ENCODE assay signal across 8 mouse cellular contexts in the genomic region with DNA sequence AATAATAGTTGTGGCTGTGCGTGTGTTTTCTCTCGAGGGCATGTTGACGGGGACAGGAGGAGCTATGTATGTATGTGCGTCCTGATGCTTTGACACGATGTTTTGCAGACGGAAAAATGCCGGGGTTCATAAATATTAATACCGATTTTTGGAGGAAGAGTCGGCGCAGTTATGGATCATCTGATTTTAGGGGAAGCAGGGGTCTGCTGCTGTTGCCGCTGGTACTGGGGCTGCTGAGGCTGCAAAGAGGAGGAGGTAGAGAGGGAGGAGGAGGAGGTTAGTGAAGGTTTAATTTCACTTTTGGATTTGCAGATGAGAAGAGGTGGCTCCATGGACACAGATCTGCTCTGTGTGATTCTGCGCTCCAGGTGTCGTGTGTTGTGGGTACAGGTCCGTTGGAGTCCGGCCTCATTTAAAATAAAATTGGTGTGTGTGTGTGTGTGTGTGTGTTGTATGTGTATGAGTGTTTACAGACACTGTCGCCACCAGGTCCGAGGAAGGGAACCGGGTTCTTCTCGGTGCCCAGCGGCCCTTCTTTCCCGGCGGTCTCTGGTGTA. TPM values are rescaled to one million over a fixed set of nuclear protein-coding genes. Genes with fewer than 3 reads are reported as not detected.
DNase-seq lines count a peak whose midpoint lies in the region; ATAC-seq and TF ChIP-seq lines count a peak whose summit lies in the region.

No protein-coding gene starts in this region.

- H3K4me2 ChIP-seq in forebrain, postnatal 0 days (ENCODE audit: low read depth): peak overlapping the region; percentile 79
- peak overlapping the region; percentile 78 for H3K4me2 ChIP-seq in kidney, postnatal 0 days (ENCODE audit: low read length)
- H3K4me2 ChIP-seq in liver, postnatal 0 days (ENCODE audit: low read depth, low read length): peak overlapping the region; percentile 87

- peak overlapping the region; percentile 93 for H3K9ac ChIP-seq in forebrain, postnatal 0 days
- H3K9ac ChIP-seq in kidney, postnatal 0 days (ENCODE audit: low read depth, low read length): peak overlapping the region; percentile 99
- H3K9ac ChIP-seq in liver, postnatal 0 days (replicated peaks): peak overlapping the region; percentile 99

- H3K27me3 ChIP-seq in forebrain, postnatal 0 days (ENCODE audit: insufficient read depth, low read length): no peaks in the 10 kb centered on the region
- no peaks in the 10 kb centered on the region for H3K27me3 ChIP-seq in kidney, postnatal 0 days (ENCODE audit: insufficient read depth, low read length)
- H3K27me3 ChIP-seq in liver, postnatal 0 days (ENCODE audit: insufficient read depth, low read length): no peaks in the 10 kb centered on the region

- TF ChIP-seq EP300 in liver, postnatal 0 days (IDR thresholded peaks at IDR 0.05; ENCODE audit: low read depth): no peak

- peak; percentile 11 for ATAC-seq in forebrain, postnatal 0 days
- 0 out of 2 replicates have a peak, but pooled peaks have one; percentile 0 for ATAC-seq in kidney, postnatal 0 days (replicated peaks; ENCODE audit: low FRiP score, low read depth)
- peak; percentile 3; the same call in 1 of the 2 replicates for ATAC-seq in liver, postnatal 0 days

- no peaks in the 10 kb centered on the region for H3K9me3 ChIP-seq in forebrain, postnatal 0 days (ENCODE audit: low read length)
- no peaks in the 10 kb centered on the region for H3K9me3 ChIP-seq in kidney, postnatal 0 days (replicated peaks; ENCODE audit: low read length)
- H3K9me3 ChIP-seq in liver, postnatal 0 days (ENCODE audit: low read length): 0 out of 2 replicates have a peak, but pooled peaks cover 4% of the 10 kb centered on the region

- no peak; the same call in 1 of the 2 replicates for TF ChIP-seq POLR2A in lung, adult 2 months (IDR thresholded peaks at IDR 0.05; ENCODE audit: borderline replicate concordance, extremely low read depth, low read depth, low read length)

- peaks cover 15% of the 10 kb centered on the region for H3K4me1 ChIP-seq in lung, adult 2 months (ENCODE audit: control insufficient read depth, insufficient read depth, low read length)
- H3K4me1 ChIP-seq in forebrain, postnatal 0 days (ENCODE audit: insufficient read depth): no peaks in the 10 kb centered on the region; the same call in 1 of the 2 replicates
- peaks cover 18% of the 10 kb centered on the region; the same call in 1 of the 2 replicates for H3K4me1 ChIP-seq in kidney, postnatal 0 days (replicated peaks; ENCODE audit: insufficient read depth, low read length)
- peaks cover 40% of the 10 kb centered on the region for H3K4me1 ChIP-seq in liver, postnatal 0 days (ENCODE audit: insufficient read depth)

- peak overlapping the region; percentile 87 for H3K27ac ChIP-seq in forebrain, postnatal 0 days (ENCODE audit: low read depth, low read length)
- H3K27ac ChIP-seq in kidney, postnatal 0 days: peak overlapping the region; percentile 98
- peak overlapping the region; percentile 99 for H3K27ac ChIP-seq in liver, postnatal 0 days (ENCODE audit: low read depth)

- no peak for TF ChIP-seq CTCF in lung, adult 2 months (IDR thresholded peaks at IDR 0.05; ENCODE audit: insufficient read depth, low read length)
- no peak for TF ChIP-seq CTCF in forebrain, postnatal 0 days (IDR thresholded peaks at IDR 0.05; ENCODE audit: low read depth)
- no peak for TF ChIP-seq CTCF in kidney, postnatal 0 days (IDR thresholded peaks at IDR 0.05; ENCODE audit: low read depth)
- TF ChIP-seq CTCF in liver, postnatal 0 days (IDR thresholded peaks at IDR 0.05; ENCODE audit: low read depth): no peak

- peak overlapping the region; percentile 80 for H3K4me3 ChIP-seq in lung, adult 2 months (replicated peaks; ENCODE audit: extremely low read depth, low read depth, low read length)
- peak overlapping the region; percentile 87 for H3K4me3 ChIP-seq in forebrain, postnatal 0 days (ENCODE audit: low read depth, low read length)
- H3K4me3 ChIP-seq in kidney, postnatal 0 days (replicated peaks; ENCODE audit: low read depth, low read length): peak overlapping the region; percentile 96
- H3K4me3 ChIP-seq in liver, postnatal 0 days (ENCODE audit: low read depth, low read length): peak overlapping the region; percentile 93

- no peaks in the 10 kb centered on the region for H3K36me3 ChIP-seq in forebrain, postnatal 0 days (ENCODE audit: insufficient read depth)
- H3K36me3 ChIP-seq in kidney, postnatal 0 days (ENCODE audit: insufficient read depth, low read length): no peaks in the 10 kb centered on the region
- peaks cover 5% of the 10 kb centered on the region; the same call in 1 of the 2 replicates for H3K36me3 ChIP-seq in liver, postnatal 0 days (replicated peaks; ENCODE audit: insufficient read depth, low read length)

- peak; percentile 72 for DNase-seq in lung, adult 2 months
- no peak for DNase-seq in lung, postnatal 25 days (ENCODE audit: low spot score)
- DNase-seq in adrenal gland, postnatal 14 days: peak; percentile 28
- peak; percentile 50 for DNase-seq in forebrain, postnatal 0 days
- peak; percentile 67 for DNase-seq in kidney, postnatal 0 days (ENCODE audit: low spot score)
- peak; percentile 46 for DNase-seq in liver, postnatal 0 days
- DNase-seq in spleen, adult 18-20 months: peak; percentile 32 to 40
- DNase-seq in adipocyte (ENCODE audit: low spot score): no peak

- WGBS in lung, adult 2 months: under 1% methylated on average over 22 of the region's 22 CpGs
- under 1% methylated on average over 22 of the region's 22 CpGs for WGBS in forebrain, postnatal 0 days
- WGBS in kidney, postnatal 0 days: under 1% methylated on average over 22 of the region's 22 CpGs
- 0% methylated on average over 22 of the region's 22 CpGs for WGBS in liver, postnatal 0 days (ENCODE audit: insufficient replicate concordance)

RNA-seq across cellular contexts. Expression of a gene that starts 0.5 kb away (rescaled TPM):
- polyA plus RNA-seq in lung, adult 2 months (2012; rRNA removed): 20.5 and 24.6 TPM in 2 replicates
- total RNA-seq in adrenal gland, postnatal 14 days (2021): 66.7 and 70.0 TPM in 2 replicates
- total RNA-seq in forebrain, postnatal 0 days (2014; rRNA removed): 3.0 and 8.5 TPM in 2 replicates
- 5.4 and 9.1 TPM in 2 replicates for polyA plus RNA-seq in forebrain, postnatal 0 days (2015; fragmentation: Nextera tagmentation; extraction: Ambion mirVana)
- 28.1 and 30.6 TPM in 2 replicates for polyA plus RNA-seq in kidney, postnatal 0 days (2015; fragmentation: Nextera tagmentation; extraction: Ambion mirVana)
- polyA plus RNA-seq in liver, postnatal 0 days (2015; fragmentation: Nextera tagmentation; extraction: Ambion mirVana): 23.1 and 24.3 TPM in 2 replicates

Comparison
In these comparisons a context has a peak if more than half of its experiments do, and no peak if none do; other contexts are left out.
1. DNase-seq: peak in lung, adult 2 months (single experiment), adrenal gland, postnatal 14 days (single experiment), forebrain, postnatal 0 days (single experiment), kidney, postnatal 0 days (single experiment), liver, postnatal 0 days (single experiment) and spleen, adult 18-20 months (2 of 2); none in lung, postnatal 25 days (single experiment) and adipocyte (single experiment).
2. Peak in every context shown above with its lines, with median percentiles within 50 percentile points of each other: H3K4me3 ChIP-seq, ATAC-seq, H3K27ac ChIP-seq, H3K4me2 ChIP-seq and H3K9ac ChIP-seq.